8 mouse cellular contexts compared by ENCODE assay signal in the genomic region with DNA sequence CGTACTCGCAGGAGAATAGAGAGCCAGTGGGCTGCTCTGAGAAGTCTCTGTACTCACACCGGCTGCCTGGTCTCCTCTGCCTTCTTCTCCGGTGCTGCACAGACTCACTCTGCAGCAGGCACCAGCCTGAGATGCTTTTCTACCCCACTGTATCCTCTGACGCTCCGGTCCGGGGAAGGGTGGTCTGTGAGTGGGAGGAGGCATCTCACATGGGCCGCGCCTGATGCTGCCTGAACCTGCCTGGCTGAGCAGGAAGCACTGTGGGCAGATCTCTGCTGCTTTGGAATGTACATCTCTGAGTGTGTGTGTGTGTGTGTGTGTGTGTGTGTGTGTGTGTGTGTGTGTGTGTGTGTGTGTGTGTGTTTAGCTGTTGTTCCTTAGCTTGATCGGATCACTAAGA. TPM values are rescaled to one million over a fixed set of nuclear protein-coding genes. Genes with fewer than 3 reads are reported as not detected.
DNase-seq lines count a peak whose midpoint lies in the region; ATAC-seq lines count a peak whose summit lies in the region.

A gene (minus strand): TSS at position 238 of the 400 bp plus-strand sequence.

- ATAC-seq in liver, embryonic 11.5 days (replicated peaks; ENCODE audit: low FRiP score) = no peak
- no peak for ATAC-seq in liver, embryonic 12.5 days
- ATAC-seq in embryonic facial prominence, embryonic 11.5 days (replicated peaks; ENCODE audit: insufficient number of reproducible peaks, low FRiP score, low TSS enrichment, low read depth) = peak; percentile 56; the same call in 1 of the 2 replicates
- ATAC-seq in limb, embryonic 13.5 days (ENCODE audit: low FRiP score, low read depth) = peak; percentile 24; the same call in 1 of the 2 replicates

- H3K9ac ChIP-seq in liver, embryonic 11.5 days (ENCODE audit: low read depth, low read length) = no peak within 1 kb of the TSS
- no peak within 1 kb of the TSS for H3K9ac ChIP-seq in liver, embryonic 12.5 days
- H3K9ac ChIP-seq in embryonic facial prominence, embryonic 11.5 days (replicated peaks; ENCODE audit: low read length) = no peak within 1 kb of the TSS
- H3K9ac ChIP-seq in limb, embryonic 13.5 days = no peak within 1 kb of the TSS

- no peaks in the 10 kb centered on the region for H3K4me1 ChIP-seq in liver, embryonic 11.5 days (replicated peaks; ENCODE audit: control insufficient read depth, insufficient read depth, low read length)
- no peaks in the 10 kb centered on the region for H3K4me1 ChIP-seq in liver, embryonic 12.5 days
- H3K4me1 ChIP-seq in embryonic facial prominence, embryonic 11.5 days (ENCODE audit: control insufficient read depth, insufficient read depth, low read length) = no peaks in the 10 kb centered on the region
- no peaks in the 10 kb centered on the region for H3K4me1 ChIP-seq in limb, embryonic 13.5 days

- no peak within 1 kb of the TSS for H3K4me2 ChIP-seq in liver, embryonic 11.5 days
- H3K4me2 ChIP-seq in liver, embryonic 12.5 days = no peak within 1 kb of the TSS
- H3K4me2 ChIP-seq in embryonic facial prominence, embryonic 11.5 days (ENCODE audit: low read depth, low read length) = no peak within 1 kb of the TSS
- H3K4me2 ChIP-seq in limb, embryonic 13.5 days (replicated peaks) = peak within 1 kb of the TSS; percentile 27; the same call in 1 of the 2 replicates

- H3K4me3 ChIP-seq in liver, embryonic 11.5 days (ENCODE audit: low read depth, low read length) = no peak within 1 kb of the TSS
- H3K4me3 ChIP-seq in liver, embryonic 12.5 days = no peak within 1 kb of the TSS
- no peak within 1 kb of the TSS for H3K4me3 ChIP-seq in embryonic facial prominence, embryonic 11.5 days (ENCODE audit: low read depth, low read length)
- no peak within 1 kb of the TSS for H3K4me3 ChIP-seq in limb, embryonic 13.5 days

- H3K27ac ChIP-seq in liver, embryonic 11.5 days (ENCODE audit: low read depth, low read length) = no peak within 1 kb of the TSS
- H3K27ac ChIP-seq in liver, embryonic 12.5 days = no peak within 1 kb of the TSS
- no peak within 1 kb of the TSS for H3K27ac ChIP-seq in embryonic facial prominence, embryonic 11.5 days (replicated peaks; ENCODE audit: low read depth, low read length)
- H3K27ac ChIP-seq in limb, embryonic 13.5 days = no peak within 1 kb of the TSS

- WGBS in liver, embryonic 11.5 days = 30% methylated on average over 10 of the region's 10 CpGs
- WGBS in liver, embryonic 12.5 days (ENCODE audit: insufficient replicate concordance) = 33% methylated on average over 10 of the region's 10 CpGs
- WGBS in embryonic facial prominence, embryonic 11.5 days = 35% methylated on average over 10 of the region's 10 CpGs
- WGBS in limb, embryonic 13.5 days = 32% methylated on average over 10 of the region's 10 CpGs

- no peaks in the 10 kb centered on the region for H3K9me3 ChIP-seq in liver, embryonic 11.5 days (ENCODE audit: control insufficient read depth, low read length)
- no peaks in the 10 kb centered on the region for H3K9me3 ChIP-seq in liver, embryonic 12.5 days (replicated peaks)
- no peaks in the 10 kb centered on the region for H3K9me3 ChIP-seq in embryonic facial prominence, embryonic 11.5 days (replicated peaks; ENCODE audit: control insufficient read depth, low read length)
- no peaks in the 10 kb centered on the region for H3K9me3 ChIP-seq in limb, embryonic 13.5 days

- no peaks in the 10 kb centered on the region for H3K36me3 ChIP-seq in liver, embryonic 11.5 days (ENCODE audit: control insufficient read depth, insufficient read depth, low read length)
- H3K36me3 ChIP-seq in liver, embryonic 12.5 days = no peaks in the 10 kb centered on the region
- H3K36me3 ChIP-seq in embryonic facial prominence, embryonic 11.5 days (replicated peaks; ENCODE audit: control insufficient read depth, insufficient read depth, low read depth, low read length) = no peaks in the 10 kb centered on the region
- no peaks in the 10 kb centered on the region for H3K36me3 ChIP-seq in limb, embryonic 13.5 days

- peak; percentile 35 for DNase-seq in liver, embryonic 11.5 days (ENCODE audit: low spot score)
- peak; percentile 46 for DNase-seq in embryonic facial prominence, embryonic 11.5 days (ENCODE audit: low spot score)
- peak; percentile 20 for DNase-seq in thymus, postnatal 4 days
- DNase-seq in gastrocnemius, adult 8-10 months (ENCODE audit: low spot score in 2 of 2) = no peak
- no peak for DNase-seq in MN1 (ENCODE audit: low spot score)
- DNase-seq in cerebellum, adult 11 months = no peak

- H3K27me3 ChIP-seq in liver, embryonic 11.5 days (replicated peaks; ENCODE audit: control insufficient read depth, insufficient read depth, low read length) = no peaks in the 10 kb centered on the region
- peaks cover 7% of the 10 kb centered on the region; the same call in 1 of the 2 replicates for H3K27me3 ChIP-seq in liver, embryonic 12.5 days (replicated peaks)
- no peaks in the 10 kb centered on the region for H3K27me3 ChIP-seq in embryonic facial prominence, embryonic 11.5 days (ENCODE audit: control insufficient read depth, insufficient read depth, low read length)
- no peaks in the 10 kb centered on the region for H3K27me3 ChIP-seq in limb, embryonic 13.5 days

RNA-seq across cellular contexts. Expression of the gene that starts here (rescaled TPM):
- polyA plus RNA-seq in liver, embryonic 11.5 days (2014; fragmentation: Nextera tagmentation; extraction: Ambion mirVana) = 5.3 and 6.5 TPM in 2 replicates
- polyA plus RNA-seq in liver, embryonic 12.5 days (2016; fragmentation: Nextera tagmentation; extraction: Ambion mirVana) = 2.4 and 2.5 TPM in 2 replicates
- 2.6 and 2.9 TPM in 2 replicates for polyA plus RNA-seq in embryonic facial prominence, embryonic 11.5 days (2014; fragmentation: Nextera tagmentation; extraction: Ambion mirVana)
- polyA plus RNA-seq in limb, embryonic 13.5 days (2015; fragmentation: Nextera tagmentation; extraction: Ambion mirVana) = 12.1 and 12.9 TPM in 2 replicates
- not detected for total RNA-seq in gastrocnemius, adult 8-10 months (2022)

Comparison
In these comparisons a context has a peak if more than half of its experiments do, and no peak if none do; other contexts are left out.
1. ATAC-seq: peak in embryonic facial prominence, embryonic 11.5 days (single experiment) and limb, embryonic 13.5 days (single experiment); none in liver, embryonic 11.5 days (single experiment) and liver, embryonic 12.5 days (single experiment).
2. DNase-seq: peak in liver, embryonic 11.5 days (single experiment), embryonic facial prominence, embryonic 11.5 days (single experiment) and thymus, postnatal 4 days (single experiment); none in gastrocnemius, adult 8-10 months (0 of 2), MN1 (single experiment) and cerebellum, adult 11 months (single experiment).